Mouse (Mus musculus) embryo, embryonic 10.5 days (tissue): Measurements from ENCODE around the gene Tuba8.

Experiments
- DNase-seq: peaks from one replicate; pipeline ENCODE4 v3.0.0-alpha.2; 2015; ENCODE audit warnings: low spot score

Gene Tuba8

GRCm38 (mm10) chr6:121210149-121210925, at the start of gene Tuba8:
TSS of gene Tuba8 (plus strand) at chr6:121210696.
- peak; percentile 49 for DNase-seq

GRCm38 (mm10) chr6:121162616-121163015, 47.9 kb upstream of the Tuba8 start:
- DNase-seq = no peak

- DNase-seq = peak; percentile 36
Observed at GRCm38 (mm10) chr6:121166098-121166552, 44.4 kb upstream of the Tuba8 start.

- peak; percentile 41 for DNase-seq
Observed at GRCm38 (mm10) chr6:121167381-121167975, 43.0 kb upstream of the Tuba8 start.

GRCm38 (mm10) chr6:121171102-121171501, 39.4 kb upstream of the Tuba8 start:
- DNase-seq = no peak

GRCm38 (mm10) chr6:121173471-121173870, 37.0 kb upstream of the Tuba8 start:
- no peak for DNase-seq

GRCm38 (mm10) chr6:121174761-121175160, 35.7 kb upstream of the Tuba8 start:
- no peak for DNase-seq

- peak; percentile 20 for DNase-seq
Observed at GRCm38 (mm10) chr6:121176011-121176730, 34.3 kb upstream of the Tuba8 start.

- no peak for DNase-seq
Observed at GRCm38 (mm10) chr6:121176731-121177098, 33.8 kb upstream of the Tuba8 start.

- no peak for DNase-seq
Observed at GRCm38 (mm10) chr6:121177118-121177708, 33.3 kb upstream of the Tuba8 start.

- DNase-seq = peak; percentile 89
Observed at GRCm38 (mm10) chr6:121178700-121179358, 31.7 kb upstream of the Tuba8 start.

- DNase-seq = no peak
Observed at GRCm38 (mm10) chr6:121179846-121180245, 30.6 kb upstream of the Tuba8 start.

- DNase-seq = peak; percentile 98
Observed at GRCm38 (mm10) chr6:121183414-121184173, 26.9 kb upstream of the Tuba8 start, which contains the start of gene Pex26. TSS of gene Pex26 (plus strand) at chr6:121183667.

- DNase-seq = peak; percentile 85
Observed at GRCm38 (mm10) chr6:121184198-121185140, 26.0 kb upstream of the Tuba8 start.

- no peak for DNase-seq
Observed at GRCm38 (mm10) chr6:121185232-121185631, 25.3 kb upstream of the Tuba8 start.

- DNase-seq = no peak
Observed at GRCm38 (mm10) chr6:121191261-121192009, 19.1 kb upstream of the Tuba8 start.

- DNase-seq = no peak
Observed at GRCm38 (mm10) chr6:121194061-121194955, 16.2 kb upstream of the Tuba8 start.
